ENCODE assay signal across 22 mouse cellular contexts in the genomic region with DNA sequence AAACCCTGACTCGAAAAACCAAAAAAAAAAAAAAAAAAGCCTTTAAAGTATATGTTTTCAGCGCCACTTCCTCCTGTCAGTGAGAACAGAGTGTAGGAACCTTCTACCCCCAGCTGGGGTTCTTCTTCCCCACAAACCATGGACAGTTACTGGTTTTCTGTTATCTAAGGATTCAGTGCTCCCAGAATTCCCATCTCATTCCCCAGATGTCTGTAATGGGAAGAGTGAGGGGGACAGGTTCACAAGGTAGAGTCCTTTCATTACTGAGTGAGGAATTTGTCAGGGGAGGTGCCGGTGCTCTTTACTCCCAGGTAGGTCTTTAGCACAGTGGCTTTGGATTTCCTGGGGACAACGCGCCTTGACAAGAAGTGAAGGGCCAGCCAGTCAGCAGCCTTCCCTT.
"Had no signal": no experiment of that assay in that cellular context is flagged by ENCODE, and none has a peak within 500 bp of the region (broad histone marks: within the 10 kb centered on the region; RNA-seq: fewer than 3 reads in every experiment).

No protein-coding gene starts in this region.

- H3K4me3 ChIP-seq: liver, embryonic 13.5 days; liver, embryonic 15.5 days; lung, embryonic 15.5 days; megakaryocyte, embryonic 14.5 days; midbrain, embryonic 12.5 days; midbrain, embryonic 15.5 days; myocyte; neural tube, embryonic 12.5 days had no signal

- H3K27ac ChIP-seq: liver, embryonic 13.5 days; liver, embryonic 15.5 days; lung, embryonic 15.5 days; macrophage; midbrain, embryonic 12.5 days; midbrain, embryonic 15.5 days; neural tube, embryonic 12.5 days had no signal

- DNase-seq: liver, embryonic 13.5 days; liver, postnatal 0 days; lung, adult 2 months; lung, postnatal 14 days; lung, postnatal 36 days; right cerebral cortex, adult 18-20 months; right cerebral cortex, postnatal 25 days; right cerebral cortex, postnatal 4 days; spleen, adult 18-20 months; thymus, adult 18-20 months; thymus, postnatal 14 days; thymus, postnatal 36 days had no signal

- H3K27me3 ChIP-seq: liver, embryonic 13.5 days; liver, embryonic 15.5 days; lung, embryonic 15.5 days; megakaryocyte, embryonic 14.5 days; midbrain, embryonic 12.5 days; midbrain, embryonic 15.5 days; neural tube, embryonic 12.5 days had no signal

- H3K4me2 ChIP-seq: liver, embryonic 11.5 days; liver, embryonic 13.5 days; liver, embryonic 15.5 days; lung, embryonic 15.5 days; midbrain, embryonic 12.5 days; midbrain, embryonic 15.5 days; neural tube, embryonic 12.5 days had no signal

- H3K36me3 ChIP-seq: liver, embryonic 13.5 days; liver, embryonic 15.5 days; lung, embryonic 15.5 days; midbrain, embryonic 12.5 days; midbrain, embryonic 15.5 days; neural tube, embryonic 12.5 days had no signal

- H3K9me3 ChIP-seq: liver, embryonic 13.5 days; liver, embryonic 15.5 days; lung, embryonic 15.5 days; megakaryocyte, embryonic 14.5 days; midbrain, embryonic 12.5 days; midbrain, embryonic 15.5 days; neural tube, embryonic 12.5 days had no signal

- H3K9ac ChIP-seq: liver, embryonic 13.5 days; liver, embryonic 15.5 days; liver, postnatal 0 days; lung, embryonic 15.5 days; midbrain, embryonic 12.5 days; midbrain, embryonic 15.5 days; neural tube, embryonic 12.5 days had no signal

- ATAC-seq: liver, postnatal 0 days; lung, postnatal 0 days; midbrain, embryonic 15.5 days had no signal
